Mouse (Mus musculus) forebrain, postnatal 0 days (tissue): ENCODE results near the gene Mamld1. TPM values are rescaled to one million over a fixed set of nuclear protein-coding genes. Genes with fewer than 3 reads are reported as not detected.
"Not testable (repeated sequence)": the region's sequence is repeated elsewhere in the genome, so short reads cannot be mapped to it uniquely, and the experiment has no call there.

Experiments
- ATAC-seq: fragments of 200-750 bp; cut with Nextera tagmentation; 2 replicates; pipeline ENCODE4 v1.8.0; 2017; ENCODE audit warnings: mild to moderate bottlenecking, moderate library complexity
- DNase-seq: peaks from one replicate; pipeline ENCODE4 v3.0.0-alpha.2; 2015
- H3K27ac ChIP-seq: fragments of 300-500 bp; sonication (generic); 2 replicates; pipeline ENCODE4 v1.5.1; 2014; ENCODE audit warnings: low read depth, mild to moderate bottlenecking, antibody characterized with exemption, low read length, moderate library complexity, mixed read lengths
- H3K27me3 ChIP-seq: fragments of 300-500 bp; sonication (generic); 2 replicates; pipeline ENCODE4 v1.6.1; 2014; ENCODE audit warnings: mild to moderate bottlenecking, low read length, mixed read lengths; ENCODE audit not compliant: insufficient read depth
- H3K36me3 ChIP-seq: fragments of 300-500 bp; sonication (generic); 2 replicates; pipeline ENCODE4 v1.6.1; 2014; ENCODE audit warnings: mild to moderate bottlenecking, moderate library complexity; ENCODE audit not compliant: insufficient read depth
- H3K4me1 ChIP-seq: fragments of 300-500 bp; sonication (generic); 2 replicates; pipeline ENCODE4 v1.6.1; 2014; ENCODE audit warnings: antibody characterized with exemption; ENCODE audit not compliant: insufficient read depth
- H3K4me2 ChIP-seq: fragments of 300-500 bp; sonication (generic); 2 replicates; pipeline ENCODE4 v1.6.1; 2014; ENCODE audit warnings: low read depth, mild to moderate bottlenecking, moderate library complexity
- H3K4me3 ChIP-seq: fragments of 300-500 bp; sonication (generic); 2 replicates; pipeline ENCODE4 v1.5.1; 2014; ENCODE audit warnings: low read depth, low read length, mixed read lengths
- H3K9ac ChIP-seq: fragments of 300-500 bp; sonication (generic); 2 replicates; pipeline ENCODE4 v1.6.1; 2014; ENCODE audit warnings: mild to moderate bottlenecking
- H3K9me3 ChIP-seq: fragments of 300-500 bp; sonication (generic); 2 replicates; pipeline ENCODE4 v1.6.1; 2016; ENCODE audit warnings: low read length
- CTCF ChIP-seq: sonication (generic); IDR thresholded peaks from 2 replicates; pipeline ENCODE4 v1.5.1; 2016; ENCODE audit warnings: antibody characterized with exemption, control low read depth, low read depth
- WGBS: fragments of 180-500 bp; shearing (Covaris S2); extraction: QIAGEN DNeasy Blood & Tissue Kit; methylation state at CpG from one replicate; pipeline ENCODE4 v1.1.7; 2014; 5-methylcytosine and 5-hydroxymethylcytosine counted together
- polyA plus RNA-seq: library from polyadenylated mRNA; unstranded; fragments of >200 nt; fragmentation: Nextera tagmentation; extraction: Ambion mirVana; gene quantifications from 2 replicates; pipeline ENCODE4 v1.2.1, GENCODE M21; 2015
- total RNA-seq: library from RNA; depleted of rRNA; stranded (reverse); fragments of >200 nt; gene quantifications from 2 replicates; pipeline ENCODE4 v1.2.3, GENCODE M21; 2014; rRNA removed

The Mamld1 gene
- total RNA-seq (6.8 and 7.0 TPM in 2 replicates), polyA plus RNA-seq (4.7 and 5.0 TPM in 2 replicates)

DNA sequence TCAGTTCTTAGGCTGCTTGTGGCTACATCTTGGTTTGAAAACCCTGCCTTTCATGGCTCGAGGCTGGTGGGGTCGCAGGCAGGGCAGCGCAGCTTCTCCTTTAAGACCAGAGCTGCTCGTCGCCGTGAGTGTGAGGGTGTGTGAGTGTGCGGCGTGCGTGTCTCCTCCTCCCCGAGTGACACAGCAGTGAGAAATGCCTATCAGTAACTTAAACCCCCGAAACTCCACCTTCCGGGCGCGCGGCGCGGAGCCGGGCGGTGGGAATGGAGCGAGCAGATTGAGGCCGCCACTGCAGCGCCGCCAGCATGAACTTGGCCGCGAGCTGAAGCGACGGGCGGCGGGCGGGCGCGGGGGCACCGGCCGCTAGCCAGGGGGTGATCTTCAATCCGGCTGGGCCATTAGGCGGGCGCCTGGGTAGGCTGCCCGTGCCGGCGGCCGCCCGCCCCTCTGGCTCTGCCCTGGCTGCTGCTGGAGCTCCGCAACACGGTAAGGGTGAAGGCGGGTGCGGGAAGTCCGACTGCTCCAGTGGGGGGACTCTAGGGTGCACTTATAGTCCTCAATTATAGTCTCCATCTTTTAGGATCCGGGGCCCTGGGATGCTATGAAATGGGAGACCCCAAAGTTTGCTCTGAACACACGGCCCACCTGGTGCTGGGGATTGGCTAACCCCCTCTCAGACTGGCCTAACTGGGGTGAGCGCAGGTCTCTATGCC, at the start of gene Mamld1:
Mamld1 (plus strand) TSS at position 393 of the 713 bp plus-strand sequence.
- WGBS = 30% methylated on average over 48 of the region's 50 CpGs
- peak; percentile 40 for TF ChIP-seq CTCF

GRCm38 (mm10) chrX:71024718-71025117, 25.3 kb upstream of the Mamld1 start:
- no peak for TF ChIP-seq CTCF
- H3K4me2 ChIP-seq = no peak overlapping the region
- no peaks in the 10 kb centered on the region for H3K27me3 ChIP-seq
- H3K27ac ChIP-seq = no peak overlapping the region
- H3K9ac ChIP-seq = no peak overlapping the region
- DNase-seq = no peak
- H3K9me3 ChIP-seq = no peaks in the 10 kb centered on the region
- no peak overlapping the region for H3K4me3 ChIP-seq
- no peaks in the 10 kb centered on the region for H3K4me1 ChIP-seq
- ATAC-seq = no peak
- no peaks in the 10 kb centered on the region for H3K36me3 ChIP-seq

More for the DNA sequence above, at the start of gene Mamld1:
- DNase-seq = peak; percentile 79
- no peaks in the 10 kb centered on the region for H3K9me3 ChIP-seq
- peak within 1 kb of the TSS; percentile 72 for H3K4me2 ChIP-seq
- peak within 1 kb of the TSS; percentile 56 for H3K9ac ChIP-seq
- peak; percentile 85 for ATAC-seq
- peak within 1 kb of the TSS; percentile 70 for H3K27ac ChIP-seq
- no peaks in the 10 kb centered on the region for H3K27me3 ChIP-seq
- no peaks in the 10 kb centered on the region for H3K4me1 ChIP-seq
- H3K36me3 ChIP-seq = no peaks in the 10 kb centered on the region
- H3K4me3 ChIP-seq = peak within 1 kb of the TSS; percentile 47

GRCm38 (mm10) chrX:71028007-71028406, 22.0 kb upstream of the Mamld1 start:
- no peak for TF ChIP-seq CTCF
- 34% methylated on average over 4 of the region's 4 CpGs for WGBS
- H3K9ac ChIP-seq = no peak overlapping the region
- ATAC-seq (no peak), DNase-seq (no peak)
- no peak overlapping the region for H3K27ac ChIP-seq
- H3K9me3 ChIP-seq = no peaks in the 10 kb centered on the region
- H3K4me1 ChIP-seq = no peaks in the 10 kb centered on the region
- no peaks in the 10 kb centered on the region for H3K27me3 ChIP-seq
- H3K36me3 ChIP-seq = no peaks in the 10 kb centered on the region
- no peak overlapping the region for H3K4me2 ChIP-seq
- no peak overlapping the region for H3K4me3 ChIP-seq

DNA sequence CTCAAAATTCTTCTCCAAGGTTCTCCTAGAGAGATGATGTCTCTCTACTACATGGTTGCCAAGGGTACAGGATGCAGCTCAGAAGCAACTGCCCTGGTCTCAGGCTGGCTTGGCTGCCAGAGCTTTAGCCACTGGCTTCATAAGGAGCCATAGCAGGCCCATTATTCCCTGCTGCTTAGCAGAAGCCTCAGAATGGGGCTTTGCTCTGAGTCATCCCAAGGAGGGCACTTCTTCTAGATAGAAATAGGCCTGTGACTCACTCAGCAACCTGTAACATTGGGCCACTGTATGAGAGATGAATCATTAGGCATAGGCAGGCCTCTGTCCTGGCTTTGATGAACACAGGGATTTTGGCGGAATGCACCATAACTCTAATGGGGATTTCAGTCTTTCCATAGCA, 21.1 kb upstream of the Mamld1 start:
- not testable (repeated sequence) for ATAC-seq, H3K27me3 ChIP-seq, DNase-seq, H3K4me1 ChIP-seq, H3K9ac ChIP-seq, H3K9me3 ChIP-seq, H3K36me3 ChIP-seq, H3K4me2 ChIP-seq, H3K27ac ChIP-seq, H3K4me3 ChIP-seq
- WGBS = 93% methylated on average over 1 of the region's 1 CpGs

DNA sequence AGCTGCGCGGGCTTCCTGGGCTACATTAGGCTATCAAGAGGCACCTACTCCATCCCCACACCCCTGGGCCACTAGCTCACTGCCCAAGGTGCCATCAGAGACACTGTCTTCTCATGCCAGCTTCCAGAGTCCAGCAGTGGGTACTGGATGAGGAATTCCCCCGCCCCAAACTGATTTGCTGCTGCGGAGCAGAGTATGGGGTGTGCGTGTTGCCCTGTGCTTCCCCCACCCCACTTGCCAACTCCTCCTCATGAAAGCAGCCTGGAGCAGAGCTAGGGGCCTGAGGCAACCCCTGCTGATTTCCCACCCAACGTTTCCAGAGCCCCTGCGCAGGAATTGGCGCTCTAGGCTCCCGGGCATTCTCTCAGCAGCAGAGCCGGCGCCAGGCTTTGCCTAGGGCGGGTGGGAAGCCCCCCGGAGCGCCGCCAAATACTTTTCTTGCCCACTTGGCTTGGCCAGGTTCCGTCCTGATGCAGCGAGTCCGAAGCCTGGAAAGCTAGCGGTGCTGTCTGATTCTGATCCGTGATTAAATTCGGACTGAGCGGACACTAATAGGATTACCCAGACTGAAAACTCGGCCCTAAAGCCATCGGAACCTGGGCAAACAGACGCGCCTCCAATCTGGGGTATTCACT, 738 bp downstream of the Mamld1 start:
- H3K4me1 ChIP-seq = no peaks in the 10 kb centered on the region
- TF ChIP-seq CTCF = no peak
- peak overlapping the region; percentile 72 for H3K4me2 ChIP-seq
- peak; percentile 27 for DNase-seq
- H3K4me3 ChIP-seq = peak overlapping the region; percentile 47
- no peaks in the 10 kb centered on the region for H3K9me3 ChIP-seq
- peak overlapping the region; percentile 56 for H3K9ac ChIP-seq
- no peaks in the 10 kb centered on the region for H3K27me3 ChIP-seq
- peak; percentile 10 for ATAC-seq
- WGBS = 27% methylated on average over 26 of the region's 26 CpGs
- no peaks in the 10 kb centered on the region for H3K36me3 ChIP-seq
- peak overlapping the region; percentile 70 for H3K27ac ChIP-seq

DNA sequence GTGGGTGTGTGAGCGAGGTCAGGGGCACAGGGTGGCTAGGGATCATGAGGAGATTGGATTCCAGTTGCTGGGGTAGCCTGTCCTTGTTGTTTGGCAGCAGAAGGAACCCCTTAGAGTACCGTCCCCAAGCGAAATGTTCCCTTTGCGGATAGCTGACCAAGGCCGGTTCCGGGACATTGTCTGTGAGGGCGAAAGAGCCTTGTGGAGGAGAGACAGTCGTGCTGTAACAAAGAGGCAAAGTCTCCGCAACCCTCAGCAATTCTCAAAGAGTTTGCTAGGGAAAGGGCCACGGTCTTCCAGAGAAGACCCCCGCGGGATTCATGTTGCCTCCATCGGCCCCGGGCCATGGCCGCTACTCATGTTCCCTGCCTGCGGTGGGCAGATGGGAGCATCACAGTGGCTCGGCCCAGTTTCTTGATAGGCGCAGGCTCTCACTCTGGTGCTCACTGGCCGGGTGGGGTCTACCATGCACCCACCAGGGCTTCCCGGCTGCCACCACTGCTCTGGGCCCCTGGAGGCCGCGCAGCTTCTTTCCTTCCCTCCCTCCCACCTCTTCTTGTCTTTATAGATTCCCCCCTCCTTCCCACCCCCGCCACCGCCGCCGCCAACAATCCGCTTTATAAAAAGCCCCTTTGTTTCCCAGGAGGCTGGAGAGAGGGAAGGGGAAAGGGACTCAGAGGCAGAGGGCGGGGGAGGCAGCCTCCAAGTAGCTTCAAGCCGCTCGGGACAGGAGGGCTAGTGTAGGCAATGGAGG, 1.5 kb downstream of the Mamld1 start:
- peak; percentile 52 for DNase-seq

More for the DNA sequence above, 1.5 kb downstream of the Mamld1 start:
- H3K4me3 ChIP-seq = peak overlapping the region; percentile 47
- H3K27ac ChIP-seq = peak overlapping the region; percentile 70
- H3K4me2 ChIP-seq = peak overlapping the region; percentile 72
- H3K4me1 ChIP-seq = no peaks in the 10 kb centered on the region
- ATAC-seq = peak; percentile 64
- no peaks in the 10 kb centered on the region for H3K27me3 ChIP-seq
- no peak for TF ChIP-seq CTCF
- no peaks in the 10 kb centered on the region for H3K9me3 ChIP-seq
- WGBS = 33% methylated on average over 30 of the region's 30 CpGs
- H3K9ac ChIP-seq = peak overlapping the region; percentile 56
- H3K36me3 ChIP-seq = no peaks in the 10 kb centered on the region
